Mouse (Mus musculus) embryonic facial prominence, embryonic 13.5 days (tissue): ENCODE measurements at regions not wholly inside any gene's neighbourhood (a gene's known extent, or its start where the extent isn't known, plus 50 kb on each side); places are given as distances from the start of the nearest gene placed in this dataset.

Experiments used
- ATAC-seq: fragments of 200-750 bp; cut with Nextera tagmentation; 2 replicates; pipeline ENCODE4 v1.8.0; 2017; ENCODE audit warnings: low read depth; ENCODE audit not compliant: insufficient number of reproducible peaks, insufficient read depth, low FRiP score, low TSS enrichment
- H3K27ac ChIP-seq: fragments of 300-500 bp; sonication (generic); 2 replicates; pipeline ENCODE4 v1.5.1; 2015; ENCODE audit warnings: moderate library complexity, mild to moderate bottlenecking, inconsistent platforms
- H3K27me3 ChIP-seq: fragments of 300-500 bp; sonication (generic); 2 replicates; pipeline ENCODE4 v1.6.1; 2015; ENCODE audit warnings: mild to moderate bottlenecking, inconsistent platforms
- H3K36me3 ChIP-seq: fragments of 300-500 bp; sonication (generic); 2 replicates; pipeline ENCODE4 v1.6.1; 2015; ENCODE audit warnings: mild to moderate bottlenecking, inconsistent platforms
- H3K4me1 ChIP-seq: fragments of 300-500 bp; sonication (generic); 2 replicates; pipeline ENCODE4 v1.6.1; 2015; ENCODE audit warnings: inconsistent platforms
- H3K4me2 ChIP-seq: fragments of 300-500 bp; sonication (generic); 2 replicates; pipeline ENCODE4 v1.6.1; 2015; ENCODE audit warnings: moderate library complexity, mild to moderate bottlenecking, inconsistent platforms
- H3K4me3 ChIP-seq: fragments of 300-500 bp; sonication (generic); 2 replicates; pipeline ENCODE4 v1.5.1; 2015; ENCODE audit warnings: mild to moderate bottlenecking, inconsistent platforms
- H3K9ac ChIP-seq: fragments of 300-500 bp; sonication (generic); 2 replicates; pipeline ENCODE4 v1.6.1; 2015; ENCODE audit warnings: mild to moderate bottlenecking, inconsistent platforms
- H3K9me3 ChIP-seq: fragments of 300-500 bp; sonication (generic); 2 replicates; pipeline ENCODE4 v1.6.1; 2016; ENCODE audit warnings: inconsistent platforms
- WGBS: fragments of 180-500 bp; shearing (Covaris S2); methylation state at CpG from one replicate; pipeline ENCODE4 v1.1.7; 2015; ENCODE audit warnings: mixed read lengths; 5-methylcytosine and 5-hydroxymethylcytosine counted together

DNA sequence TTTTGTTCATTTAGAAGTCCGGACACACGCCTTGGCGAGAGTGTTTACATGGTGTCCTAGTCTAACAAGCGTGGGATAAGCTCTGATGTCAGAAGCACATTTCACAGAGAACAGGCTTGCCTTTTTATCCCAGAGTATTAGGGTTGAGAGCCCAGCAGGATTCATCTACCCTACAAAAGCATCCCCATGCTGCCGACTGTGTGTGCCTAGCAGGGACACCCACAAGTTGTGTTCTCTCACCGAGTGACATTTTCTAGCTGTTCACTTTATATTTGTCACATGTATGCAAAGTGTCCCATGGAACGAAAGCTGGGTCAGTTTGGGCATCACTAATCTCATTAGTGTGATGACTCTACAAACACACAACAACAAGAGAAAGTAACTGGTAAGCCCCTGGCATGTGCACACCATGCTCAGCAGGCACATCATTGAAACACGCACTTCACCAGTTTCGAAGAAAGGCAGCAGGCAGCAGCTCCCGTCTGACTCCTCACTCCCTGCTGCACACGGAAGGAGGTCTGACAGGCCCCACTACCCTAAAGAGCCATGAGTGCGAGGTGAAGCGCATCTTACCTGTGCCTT lies 539.8 kb upstream of the Adgrl2 start:
- Histone ChIP-seq H3K4me2 (no peak overlapping the region), H3K9me3 (no peaks in the 10 kb centered on the region), H3K4me3 (no peak overlapping the region), H3K27me3 (no peaks in the 10 kb centered on the region), H3K9ac (no peak overlapping the region), H3K27ac (no peak overlapping the region), H3K4me1 (no peaks in the 10 kb centered on the region), H3K36me3 (no peaks in the 10 kb centered on the region)
- ATAC-seq = no peak
- WGBS = 86% methylated on average over 13 of the region's 13 CpGs

- no peaks in the 10 kb centered on the region for H3K4me1 ChIP-seq
- WGBS = 96% methylated on average over 3 of the region's 3 CpGs
- ATAC-seq = no peak
Measured at GRCm38 (mm10) chr3:149526509-149526908, 536.2 kb upstream of the Adgrl2 start.

GRCm38 (mm10) chr3:149519575-149519929 lies 529.2 kb upstream of the Adgrl2 start:
- Histone ChIP-seq H3K4me1 (peaks cover 13% of the 10 kb centered on the region; the same call in 1 of the 2 replicates), H3K9ac (peak overlapping the region; percentile 58), H3K36me3 (no peaks in the 10 kb centered on the region), H3K4me2 (peak overlapping the region; percentile 75), H3K27me3 (peaks cover 31% of the 10 kb centered on the region), H3K9me3 (no peaks in the 10 kb centered on the region), H3K4me3 (peak overlapping the region; percentile 44), H3K27ac (no peak overlapping the region)
- no peak for ATAC-seq
- WGBS = 19% methylated on average over 15 of the region's 15 CpGs

More at GRCm38 (mm10) chr3:149526509-149526908, 536.2 kb upstream of the Adgrl2 start:
- Histone ChIP-seq H3K4me2 (no peak overlapping the region), H3K36me3 (no peaks in the 10 kb centered on the region), H3K9me3 (no peaks in the 10 kb centered on the region), H3K4me3 (no peak overlapping the region), H3K27ac (no peak overlapping the region), H3K27me3 (no peaks in the 10 kb centered on the region), H3K9ac (no peak overlapping the region)

DNA sequence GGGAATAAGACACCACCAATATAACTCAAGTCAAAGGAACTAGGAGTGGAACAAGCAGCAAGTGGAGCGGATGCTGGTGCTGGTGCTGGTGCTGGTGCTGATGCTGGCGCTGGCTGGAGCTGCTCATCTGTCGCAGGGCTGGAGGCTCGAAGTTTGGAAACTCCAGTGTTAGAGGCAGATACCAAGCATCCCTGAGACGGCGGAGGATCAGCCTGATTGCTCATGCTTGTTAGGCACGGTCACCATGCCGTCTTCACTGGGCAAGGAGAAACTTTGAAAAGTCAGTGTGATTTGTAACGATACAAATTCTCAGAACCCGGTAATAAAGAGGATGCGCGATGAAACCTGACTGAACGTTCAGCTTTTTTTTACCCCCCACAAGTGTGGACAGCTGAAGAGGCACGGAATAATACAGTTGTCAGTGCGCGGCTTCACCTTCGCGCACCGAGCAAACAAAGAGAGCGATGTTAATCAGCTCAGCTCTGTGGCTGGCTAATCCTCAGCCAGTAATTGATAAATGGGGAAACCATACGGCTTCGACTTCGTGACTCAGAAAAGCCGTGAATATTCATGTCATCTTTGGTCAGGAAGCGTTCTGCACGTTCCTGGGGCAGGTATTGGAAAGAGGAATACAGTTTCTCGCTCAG lies 528.7 kb upstream of the Adgrl2 start:
- H3K4me3 ChIP-seq = peak overlapping the region; percentile 44
- H3K36me3 ChIP-seq = no peaks in the 10 kb centered on the region
- peak overlapping the region; percentile 58 for H3K9ac ChIP-seq
- H3K4me2 ChIP-seq = peak overlapping the region; percentile 75
- ATAC-seq = no peak
- 2% methylated on average over 27 of the region's 27 CpGs for WGBS
- peaks cover 31% of the 10 kb centered on the region for H3K27me3 ChIP-seq
- peaks cover 13% of the 10 kb centered on the region; the same call in 1 of the 2 replicates for H3K4me1 ChIP-seq
- no peaks in the 10 kb centered on the region for H3K9me3 ChIP-seq
- no peak overlapping the region for H3K27ac ChIP-seq

DNA sequence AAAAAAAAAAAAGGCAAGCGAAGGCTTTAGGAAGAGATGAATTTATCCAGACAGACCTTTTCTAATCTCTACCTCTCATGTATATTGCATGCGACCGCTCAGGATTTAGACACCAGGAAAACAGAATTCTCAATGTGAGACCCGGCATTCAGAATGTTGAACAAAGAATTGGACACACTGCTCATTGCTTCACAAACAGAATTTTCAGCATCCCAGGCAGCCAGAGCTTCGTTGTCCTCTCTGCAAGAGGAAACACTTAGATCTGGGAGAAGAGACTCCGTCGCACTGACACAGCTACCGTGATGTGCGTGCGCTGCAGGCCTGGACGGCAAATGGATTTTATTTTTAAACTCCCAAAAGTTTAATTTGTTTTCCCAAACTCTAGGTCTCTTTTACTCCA lies 527.2 kb upstream of the Adgrl2 start:
- H3K9ac ChIP-seq = no peak overlapping the region
- H3K27me3 ChIP-seq = peaks cover 31% of the 10 kb centered on the region
- H3K27ac ChIP-seq = no peak overlapping the region
- no peaks in the 10 kb centered on the region for H3K9me3 ChIP-seq
- no peak for ATAC-seq
- peaks cover 13% of the 10 kb centered on the region; the same call in 1 of the 2 replicates for H3K4me1 ChIP-seq
- H3K4me3 ChIP-seq = no peak overlapping the region
- 71% methylated on average over 11 of the region's 11 CpGs for WGBS
- no peaks in the 10 kb centered on the region for H3K36me3 ChIP-seq
- no peak overlapping the region for H3K4me2 ChIP-seq

DNA sequence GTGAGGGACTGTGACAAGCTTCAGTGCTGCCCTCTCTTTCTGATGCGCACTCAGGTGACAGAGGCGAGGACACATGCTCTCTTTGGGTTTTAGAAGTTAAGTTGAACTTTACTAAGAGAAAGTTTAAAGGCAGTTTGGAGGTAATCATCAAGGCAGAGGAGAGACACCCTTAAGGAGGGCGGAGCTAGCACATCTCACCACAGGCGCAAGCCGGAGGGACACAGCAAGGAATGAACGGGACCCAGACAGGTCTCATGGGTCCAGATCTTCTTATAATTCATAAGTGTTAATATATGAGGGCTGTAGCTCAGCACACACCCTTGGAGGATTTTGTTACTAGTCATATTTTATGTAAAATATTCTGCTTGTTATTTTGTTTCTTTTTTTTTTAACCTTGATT lies 518.8 kb upstream of the Adgrl2 start:
- Histone ChIP-seq H3K27me3 (no peaks in the 10 kb centered on the region), H3K9ac (no peak overlapping the region), H3K4me1 (no peaks in the 10 kb centered on the region), H3K36me3 (no peaks in the 10 kb centered on the region), H3K4me2 (no peak overlapping the region), H3K27ac (no peak overlapping the region), H3K9me3 (no peaks in the 10 kb centered on the region), H3K4me3 (no peak overlapping the region)
- no peak for ATAC-seq
- 89% methylated on average over 6 of the region's 6 CpGs for WGBS

- Histone ChIP-seq H3K9me3 (no peaks in the 10 kb centered on the region), H3K27ac (no peak overlapping the region), H3K9ac (no peak overlapping the region), H3K4me2 (no peak overlapping the region), H3K4me1 (no peaks in the 10 kb centered on the region), H3K36me3 (no peaks in the 10 kb centered on the region), H3K27me3 (no peaks in the 10 kb centered on the region), H3K4me3 (no peak overlapping the region)
- WGBS = 89% methylated on average over 10 of the region's 10 CpGs
- no peak for ATAC-seq
Measured at GRCm38 (mm10) chr3:149508671-149509070, 518.3 kb upstream of the Adgrl2 start.

GRCm38 (mm10) chr3:149505692-149506091 lies 515.3 kb upstream of the Adgrl2 start:
- H3K4me2 ChIP-seq = no peak overlapping the region
- no peak overlapping the region for H3K27ac ChIP-seq
- no peaks in the 10 kb centered on the region for H3K9me3 ChIP-seq
- no peak overlapping the region for H3K9ac ChIP-seq
- no peaks in the 10 kb centered on the region for H3K4me1 ChIP-seq
- no peaks in the 10 kb centered on the region for H3K27me3 ChIP-seq
- 82% methylated on average over 9 of the region's 9 CpGs for WGBS
- no peak overlapping the region for H3K4me3 ChIP-seq
- ATAC-seq = no peak
- no peaks in the 10 kb centered on the region for H3K36me3 ChIP-seq

GRCm38 (mm10) chr3:149503992-149504391 lies 513.6 kb upstream of the Adgrl2 start:
- no peak overlapping the region for H3K9ac ChIP-seq
- no peaks in the 10 kb centered on the region for H3K27me3 ChIP-seq
- H3K4me3 ChIP-seq = no peak overlapping the region
- no peak overlapping the region for H3K4me2 ChIP-seq
- no peak for ATAC-seq
- H3K36me3 ChIP-seq = no peaks in the 10 kb centered on the region
- H3K4me1 ChIP-seq = no peaks in the 10 kb centered on the region
- no peak overlapping the region for H3K27ac ChIP-seq
- WGBS = 87% methylated on average over 2 of the region's 2 CpGs
- H3K9me3 ChIP-seq = no peaks in the 10 kb centered on the region

DNA sequence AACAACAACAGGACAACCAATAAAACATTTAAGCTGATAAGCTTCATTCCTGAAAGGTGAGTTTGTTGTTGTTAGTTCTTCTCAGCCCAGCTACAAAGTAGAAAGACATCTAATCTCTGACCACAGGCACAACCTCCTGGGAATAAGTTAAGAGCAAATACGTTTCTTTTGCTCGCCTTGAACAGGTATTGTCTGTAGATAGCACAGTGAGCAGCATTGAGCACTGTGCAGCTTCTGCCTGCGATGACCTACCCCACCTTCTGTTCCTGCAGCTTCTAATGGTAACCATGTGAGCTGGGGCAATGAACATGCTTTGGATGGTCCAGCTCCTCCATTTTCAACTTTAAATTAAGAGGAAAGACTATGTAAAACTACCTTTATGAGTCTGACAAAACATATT lies 509.8 kb upstream of the Adgrl2 start:
- no peak overlapping the region for H3K4me3 ChIP-seq
- no peak for ATAC-seq
- no peaks in the 10 kb centered on the region for H3K9me3 ChIP-seq
- no peaks in the 10 kb centered on the region for H3K36me3 ChIP-seq
- H3K4me2 ChIP-seq = no peak overlapping the region
- H3K27ac ChIP-seq = no peak overlapping the region
- H3K27me3 ChIP-seq = no peaks in the 10 kb centered on the region
- no peak overlapping the region for H3K9ac ChIP-seq
- WGBS = 79% methylated on average over 3 of the region's 3 CpGs
- peaks cover 13% of the 10 kb centered on the region for H3K4me1 ChIP-seq

GRCm38 (mm10) chr3:149498765-149499164 lies 508.4 kb upstream of the Adgrl2 start:
- WGBS = 15% methylated on average over 1 of the region's 1 CpGs
- no peak overlapping the region for H3K9ac ChIP-seq
- H3K4me1 ChIP-seq = peaks cover 13% of the 10 kb centered on the region
- no peak for ATAC-seq
- H3K4me2 ChIP-seq = no peak overlapping the region
- H3K9me3 ChIP-seq = no peaks in the 10 kb centered on the region
- no peak overlapping the region for H3K4me3 ChIP-seq
- H3K36me3 ChIP-seq = no peaks in the 10 kb centered on the region
- no peaks in the 10 kb centered on the region for H3K27me3 ChIP-seq
- no peak overlapping the region for H3K27ac ChIP-seq

GRCm38 (mm10) chr3:149496829-149497471 lies 506.6 kb upstream of the Adgrl2 start:
- H3K27me3 ChIP-seq = no peaks in the 10 kb centered on the region
- no peak for ATAC-seq
- peak overlapping the region; percentile 50 for H3K4me2 ChIP-seq
- H3K9me3 ChIP-seq = no peaks in the 10 kb centered on the region
- H3K36me3 ChIP-seq = no peaks in the 10 kb centered on the region
- H3K27ac ChIP-seq = peak overlapping the region; percentile 55
- 14% methylated on average over 10 of the region's 10 CpGs for whole genome bisulfite sequencing
- H3K4me1 ChIP-seq = peaks cover 13% of the 10 kb centered on the region
- no peak overlapping the region for H3K9ac ChIP-seq
- H3K4me3 ChIP-seq = no peak overlapping the region
